Mouse (Mus musculus) cerebellum, postnatal 4 days (tissue): ENCODE data around the gene Olfr769.
"Not testable (repeated sequence)": the region's sequence is repeated elsewhere in the genome, so short reads cannot be mapped to it uniquely, and the experiment has no call there.

Experiments used
- DNase-seq, 2 experiments: peaks; one replicate each; pipeline ENCODE4 v3.0.0; 2022; ENCODE audit warnings: low spot score in 2 of 2, mixed read lengths in 1 of 2

Gene Olfr769

GRCm38 (mm10) chr10:129117761-129118160 lies at the start of gene Olfr769:
Gene Olfr769 (minus strand): TSS chr10:129117861.
- DNase-seq = no peak

- no peak for DNase-seq
These were observed 47.0 kb upstream of the Olfr769 start, which contains the start of gene Olfr771 for GRCm38 (mm10) chr10:129164651-129165050. Gene Olfr771 (minus strand): TSS chr10:129164751.

GRCm38 (mm10) chr10:129138898-129139297 lies 21.2 kb upstream of the Olfr769 start, which contains the start of gene Olfr770:
Gene Olfr770 (minus strand): TSS chr10:129138998.
- DNase-seq = no peak

GRCm38 (mm10) chr10:129115146-129115545 lies 2.5 kb downstream of the Olfr769 start:
- no peak for DNase-seq

- DNase-seq = no peak
These were observed 16.4 kb downstream of the Olfr769 start for GRCm38 (mm10) chr10:129101231-129101630.

- DNase-seq = no peak
These were observed 18.4 kb downstream of the Olfr769 start, which contains the start of gene Olfr768 for GRCm38 (mm10) chr10:129099275-129099674. Gene Olfr768 (minus strand): TSS chr10:129099375.

- not testable (repeated sequence) for DNase-seq
These were observed 34.9 kb downstream of the Olfr769 start, which contains the start of gene Olfr767 for GRCm38 (mm10) chr10:129082810-129083209. Gene Olfr767 (minus strand): TSS chr10:129082910.

- no peak for DNase-seq
These were observed 48.8 kb downstream of the Olfr769 start, which contains the start of gene Olfr766-ps1 for GRCm38 (mm10) chr10:129068877-129069276. Gene Olfr766-ps1 (minus strand): TSS chr10:129068977.
